ENCODE assay signal across 25 mouse cellular contexts in genomic region chr4:155156734-155157133, GRCm38 (mm10).
"Had no signal": no experiment of that assay in that cellular context is flagged by ENCODE, and none has a peak within 500 bp of the region (broad histone marks: within the 10 kb centered on the region; RNA-seq: fewer than 3 reads in every experiment).

No protein-coding gene starts in this region.

- H3K9me3 ChIP-seq: heart, embryonic 10.5 days; heart, embryonic 12.5 days; hindbrain, embryonic 10.5 days; intestine, embryonic 15.5 days; limb, embryonic 10.5 days; limb, embryonic 12.5 days; liver, embryonic 13.5 days; liver, embryonic 15.5 days had no signal

- DNase-seq: gastrocnemius, adult 2 months; gastrocnemius, postnatal 10 days; gastrocnemius, postnatal 25 days; heart, adult 18-20 months; heart, postnatal 10 days; heart, postnatal 4 days; kidney, adult 18-20 months; kidney, adult 8-10 months; kidney, postnatal 10 days; kidney, postnatal 25 days; kidney, postnatal 4 days; liver; liver, embryonic 13.5 days had no signal

- H3K4me3 ChIP-seq: gastrocnemius, adult 2 months; heart, embryonic 10.5 days; heart, embryonic 12.5 days; hindbrain, embryonic 10.5 days; intestine, embryonic 15.5 days; limb, embryonic 10.5 days; limb, embryonic 12.5 days; liver, embryonic 13.5 days; liver, embryonic 15.5 days had no signal

- H3K27me3 ChIP-seq: heart, embryonic 12.5 days; intestine, embryonic 15.5 days had no signal

- H3K9ac ChIP-seq: heart, embryonic 12.5 days; hindbrain, embryonic 14.5 days; intestine, embryonic 15.5 days; limb, embryonic 12.5 days; liver, embryonic 13.5 days; liver, embryonic 15.5 days had no signal

- H3K4me2 ChIP-seq: heart, embryonic 12.5 days; hindbrain, embryonic 14.5 days; intestine, embryonic 15.5 days; limb, embryonic 12.5 days; liver, embryonic 11.5 days; liver, embryonic 13.5 days; liver, embryonic 15.5 days had no signal

- H3K27ac ChIP-seq: gastrocnemius, adult 2 months; heart, embryonic 10.5 days; hindbrain, embryonic 14.5 days; intestine, embryonic 15.5 days; limb, embryonic 10.5 days; liver, embryonic 13.5 days; liver, embryonic 15.5 days had no signal

- ATAC-seq: hindbrain, embryonic 16.5 days; inflammation-experienced regulatory T-cells, adult 6 months; intestine, embryonic 15.5 days; intestine, postnatal 0 days had no signal
